Mouse (Mus musculus): ENCODE data around the gene Ifnar1. TPM values are rescaled to one million over a fixed set of nuclear protein-coding genes. Genes with fewer than 3 reads are reported as not detected.

Gene Ifnar1
- polyA plus RNA-seq, 1 experiment = 16.2 TPM

- no peak for TF ChIP-seq MAX (IDR thresholded peaks at IDR 0.05; ENCODE audit: low read depth)
- no peak for TF ChIP-seq MYOD1 (IDR thresholded peaks at IDR 0.05; ENCODE audit: control insufficient read depth in 1 of 3, insufficient read length in 2 of 3, low read depth in 2 of 3)
- TF ChIP-seq POLR2AphosphoS2 (IDR thresholded peaks at IDR 0.05; ENCODE audit: insufficient read length, low read depth) = no peak
- TF ChIP-seq TCF3 (IDR thresholded peaks at IDR 0.05; ENCODE audit: insufficient read length, low read depth) = no peak
- no peak for TF ChIP-seq POLR2A (IDR thresholded peaks at IDR 0.05; ENCODE audit: insufficient read length, low read depth)
- no peak for TF ChIP-seq USF1 (IDR thresholded peaks at IDR 0.05; ENCODE audit: low read depth)
- TF ChIP-seq SRF (IDR thresholded peaks at IDR 0.05; ENCODE audit: control insufficient read depth, insufficient read length, low read depth) = no peak
- TF ChIP-seq E2F4 (IDR thresholded peaks at IDR 0.05; ENCODE audit: insufficient read depth) = no peak
- TF ChIP-seq CEBPB (IDR thresholded peaks at IDR 0.05; ENCODE audit: insufficient read depth, poor library complexity, severe bottlenecking) = no peak
- no peak for TF ChIP-seq MYOG (IDR thresholded peaks at IDR 0.05; ENCODE audit: control insufficient read depth in 1 of 3, insufficient read depth in 1 of 3, insufficient read length in 2 of 3, low read depth in 2 of 3)
- TF ChIP-seq TCF12 (IDR thresholded peaks at IDR 0.05; ENCODE audit: insufficient read depth, poor library complexity, severe bottlenecking) = no peak
- TF ChIP-seq REST (IDR thresholded peaks at IDR 0.05; ENCODE audit: insufficient read depth, insufficient read length) = no peak
- Histone ChIP-seq H3K4me3 (no peak overlapping the region), H3K27me3 (ENCODE audit: control insufficient read depth, insufficient read depth, insufficient read length) (no peaks in the 10 kb centered on the region), H3K36me3 (ENCODE audit: control insufficient read depth, insufficient read depth) (peaks cover 21% of the 10 kb centered on the region), H3K79me2 (ENCODE audit: control insufficient read depth, insufficient read depth) (peaks cover 16% of the 10 kb centered on the region), H3K4me2 (ENCODE audit: low read depth) (no peak overlapping the region), H3ac (ENCODE audit: control insufficient read depth, insufficient read length) (no peak overlapping the region)
These were observed 5.9 kb downstream of the Ifnar1 start for GRCm38 (mm10) chr16:91490897-91491296.

GRCm38 (mm10) chr16:91491473-91491872, 6.4 kb downstream of the Ifnar1 start:
- no peak for TF ChIP-seq CEBPB (IDR thresholded peaks at IDR 0.05; ENCODE audit: insufficient read depth, poor library complexity, severe bottlenecking)
- no peak for TF ChIP-seq USF1 (IDR thresholded peaks at IDR 0.05; ENCODE audit: low read depth)
- TF ChIP-seq TCF3 (IDR thresholded peaks at IDR 0.05; ENCODE audit: insufficient read length, low read depth) = no peak
- TF ChIP-seq REST (IDR thresholded peaks at IDR 0.05; ENCODE audit: insufficient read depth, insufficient read length) = no peak
- no peak for TF ChIP-seq POLR2AphosphoS2 (IDR thresholded peaks at IDR 0.05; ENCODE audit: insufficient read length, low read depth)
- no peak for TF ChIP-seq E2F4 (IDR thresholded peaks at IDR 0.05; ENCODE audit: insufficient read depth)
- no peak for TF ChIP-seq MYOG (IDR thresholded peaks at IDR 0.05; ENCODE audit: control insufficient read depth in 1 of 3, insufficient read depth in 1 of 3, insufficient read length in 2 of 3, low read depth in 2 of 3)
- no peak for TF ChIP-seq TCF12 (IDR thresholded peaks at IDR 0.05; ENCODE audit: insufficient read depth, poor library complexity, severe bottlenecking)
- TF ChIP-seq SRF (IDR thresholded peaks at IDR 0.05; ENCODE audit: control insufficient read depth, insufficient read length, low read depth) = no peak
- TF ChIP-seq MAX (IDR thresholded peaks at IDR 0.05; ENCODE audit: low read depth) = no peak
- no peak for TF ChIP-seq MYOD1 (IDR thresholded peaks at IDR 0.05; ENCODE audit: control insufficient read depth in 1 of 3, insufficient read length in 2 of 3, low read depth in 2 of 3)
- TF ChIP-seq POLR2A (IDR thresholded peaks at IDR 0.05; ENCODE audit: insufficient read length, low read depth) = no peak
- Histone ChIP-seq H3K36me3 (ENCODE audit: control insufficient read depth, insufficient read depth) (peaks cover 21% of the 10 kb centered on the region), H3K4me3 (no peak overlapping the region), H3K27me3 (ENCODE audit: control insufficient read depth, insufficient read depth, insufficient read length) (no peaks in the 10 kb centered on the region), H3ac (ENCODE audit: control insufficient read depth, insufficient read length) (no peak overlapping the region), H3K79me2 (ENCODE audit: control insufficient read depth, insufficient read depth) (peaks cover 10% of the 10 kb centered on the region), H3K4me2 (ENCODE audit: low read depth) (no peak overlapping the region)

DNA sequence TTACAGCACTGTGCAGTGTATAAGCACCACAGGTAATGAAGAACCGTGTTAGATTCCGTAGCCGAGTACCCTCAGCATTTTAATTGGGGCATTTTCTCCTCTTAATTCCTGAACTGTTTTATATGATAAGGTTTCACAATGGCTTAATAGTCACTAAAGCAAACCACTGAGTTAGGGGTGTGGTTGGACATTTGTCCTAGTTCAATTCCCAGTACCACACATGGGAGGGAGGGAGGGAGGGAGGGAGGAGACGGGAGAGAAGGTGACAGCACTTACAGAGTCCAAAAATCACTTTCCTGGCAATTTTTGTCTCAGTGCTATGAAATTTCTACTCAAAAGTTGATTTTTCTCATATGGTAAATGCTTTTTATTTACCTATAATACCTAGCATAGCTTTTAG, 10.5 kb downstream of the Ifnar1 start:
- TF ChIP-seq TCF3 (IDR thresholded peaks at IDR 0.05; ENCODE audit: insufficient read length, low read depth) (no peak), CEBPB (IDR thresholded peaks at IDR 0.05; ENCODE audit: insufficient read depth, poor library complexity, severe bottlenecking) (no peak), MYOG (IDR thresholded peaks at IDR 0.05; ENCODE audit: control insufficient read depth in 1 of 3, insufficient read depth in 1 of 3, insufficient read length in 2 of 3, low read depth in 2 of 3) (no peak), E2F4 (IDR thresholded peaks at IDR 0.05; ENCODE audit: insufficient read depth) (no peak), SRF (IDR thresholded peaks at IDR 0.05; ENCODE audit: control insufficient read depth, insufficient read length, low read depth) (no peak), MAX (IDR thresholded peaks at IDR 0.05; ENCODE audit: low read depth) (no peak), POLR2AphosphoS2 (IDR thresholded peaks at IDR 0.05; ENCODE audit: insufficient read length, low read depth) (no peak), TCF12 (IDR thresholded peaks at IDR 0.05; ENCODE audit: insufficient read depth, poor library complexity, severe bottlenecking) (no peak), REST (IDR thresholded peaks at IDR 0.05; ENCODE audit: insufficient read depth, insufficient read length) (no peak)
- peaks cover 29% of the 10 kb centered on the region for H3K36me3 ChIP-seq (ENCODE audit: control insufficient read depth, insufficient read depth)
- no peak overlapping the region for H3ac ChIP-seq (ENCODE audit: control insufficient read depth, insufficient read length)
- no peaks in the 10 kb centered on the region for H3K27me3 ChIP-seq (ENCODE audit: control insufficient read depth, insufficient read depth, insufficient read length)
- no peak overlapping the region for H3K4me2 ChIP-seq (ENCODE audit: low read depth)
- no peak overlapping the region for H3K4me3 ChIP-seq
- no peaks in the 10 kb centered on the region for H3K79me2 ChIP-seq (ENCODE audit: control insufficient read depth, insufficient read depth)

DNA sequence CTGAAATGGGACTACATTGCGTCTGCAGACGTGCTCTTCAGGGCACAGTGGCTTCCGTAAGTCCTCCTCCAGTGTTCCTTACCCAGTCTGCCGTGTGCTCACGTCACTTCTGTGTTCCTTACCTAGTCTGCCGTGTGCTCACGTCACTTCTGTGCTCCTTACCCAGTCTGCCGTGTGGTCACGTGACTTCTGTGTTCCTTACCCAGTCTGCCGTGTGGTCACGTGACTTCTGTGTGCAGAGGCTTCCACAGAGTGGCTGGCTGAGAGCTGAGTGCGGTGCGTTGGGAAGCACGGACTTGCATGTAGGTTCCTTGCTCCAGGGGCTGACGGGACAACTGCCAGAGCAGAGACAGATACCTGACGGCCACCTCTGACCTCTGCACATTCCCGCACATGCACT, 11.2 kb downstream of the Ifnar1 start:
- Histone ChIP-seq H3K4me2 (ENCODE audit: low read depth) (no peak overlapping the region), H3K79me2 (ENCODE audit: control insufficient read depth, insufficient read depth) (no peaks in the 10 kb centered on the region), H3ac (ENCODE audit: control insufficient read depth, insufficient read length) (no peak overlapping the region), H3K36me3 (ENCODE audit: control insufficient read depth, insufficient read depth) (peaks cover 28% of the 10 kb centered on the region), H3K27me3 (ENCODE audit: control insufficient read depth, insufficient read depth, insufficient read length) (no peaks in the 10 kb centered on the region), H3K4me3 (no peak overlapping the region)
- TF ChIP-seq TCF12 (IDR thresholded peaks at IDR 0.05; ENCODE audit: insufficient read depth, poor library complexity, severe bottlenecking) (no peak), MAX (IDR thresholded peaks at IDR 0.05; ENCODE audit: low read depth) (no peak), POLR2AphosphoS2 (IDR thresholded peaks at IDR 0.05; ENCODE audit: insufficient read length, low read depth) (no peak), E2F4 (IDR thresholded peaks at IDR 0.05; ENCODE audit: insufficient read depth) (no peak), USF1 (IDR thresholded peaks at IDR 0.05; ENCODE audit: low read depth) (no peak), SRF (IDR thresholded peaks at IDR 0.05; ENCODE audit: control insufficient read depth, insufficient read length, low read depth) (no peak), MYOG (IDR thresholded peaks at IDR 0.05; ENCODE audit: control insufficient read depth in 1 of 3, insufficient read depth in 1 of 3, insufficient read length in 2 of 3, low read depth in 2 of 3) (no peak), MYOD1 (IDR thresholded peaks at IDR 0.05; ENCODE audit: control insufficient read depth in 1 of 3, insufficient read length in 2 of 3, low read depth in 2 of 3) (no peak), TCF3 (IDR thresholded peaks at IDR 0.05; ENCODE audit: insufficient read length, low read depth) (no peak), REST (IDR thresholded peaks at IDR 0.05; ENCODE audit: insufficient read depth, insufficient read length) (no peak), POLR2A (IDR thresholded peaks at IDR 0.05; ENCODE audit: insufficient read length, low read depth) (no peak)
